Mouse (Mus musculus) forebrain, postnatal 0 days (tissue): ENCODE measurements around the gene Csmd2. TPM values are rescaled to one million over a fixed set of nuclear protein-coding genes. Genes with fewer than 3 reads are reported as not detected.

Experiments
- ATAC-seq: fragments of 200-750 bp; cut with Nextera tagmentation; 2 replicates; pipeline ENCODE4 v1.8.0; 2017; ENCODE audit warnings: mild to moderate bottlenecking, moderate library complexity
- DNase-seq: peaks from one replicate; pipeline ENCODE4 v3.0.0-alpha.2; 2015
- H3K27ac ChIP-seq: fragments of 300-500 bp; sonication (generic); 2 replicates; pipeline ENCODE4 v1.5.1; 2014; ENCODE audit warnings: low read depth, mild to moderate bottlenecking, antibody characterized with exemption, low read length, moderate library complexity, mixed read lengths
- H3K27me3 ChIP-seq: fragments of 300-500 bp; sonication (generic); 2 replicates; pipeline ENCODE4 v1.6.1; 2014; ENCODE audit warnings: mild to moderate bottlenecking, low read length, mixed read lengths; ENCODE audit not compliant: insufficient read depth
- H3K36me3 ChIP-seq: fragments of 300-500 bp; sonication (generic); 2 replicates; pipeline ENCODE4 v1.6.1; 2014; ENCODE audit warnings: mild to moderate bottlenecking, moderate library complexity; ENCODE audit not compliant: insufficient read depth
- H3K4me1 ChIP-seq: fragments of 300-500 bp; sonication (generic); 2 replicates; pipeline ENCODE4 v1.6.1; 2014; ENCODE audit warnings: antibody characterized with exemption; ENCODE audit not compliant: insufficient read depth
- H3K4me2 ChIP-seq: fragments of 300-500 bp; sonication (generic); 2 replicates; pipeline ENCODE4 v1.6.1; 2014; ENCODE audit warnings: low read depth, mild to moderate bottlenecking, moderate library complexity
- H3K4me3 ChIP-seq: fragments of 300-500 bp; sonication (generic); 2 replicates; pipeline ENCODE4 v1.5.1; 2014; ENCODE audit warnings: low read depth, low read length, mixed read lengths
- H3K9ac ChIP-seq: fragments of 300-500 bp; sonication (generic); 2 replicates; pipeline ENCODE4 v1.6.1; 2014; ENCODE audit warnings: mild to moderate bottlenecking
- H3K9me3 ChIP-seq: fragments of 300-500 bp; sonication (generic); 2 replicates; pipeline ENCODE4 v1.6.1; 2016; ENCODE audit warnings: low read length
- CTCF ChIP-seq: sonication (generic); IDR thresholded peaks from 2 replicates; pipeline ENCODE4 v1.5.1; 2016; ENCODE audit warnings: antibody characterized with exemption, control low read depth, low read depth
- WGBS: fragments of 180-500 bp; shearing (Covaris S2); extraction: QIAGEN DNeasy Blood & Tissue Kit; methylation state at CpG from one replicate; pipeline ENCODE4 v1.1.7; 2014; 5-methylcytosine and 5-hydroxymethylcytosine counted together
- polyA plus RNA-seq: library from polyadenylated mRNA; unstranded; fragments of >200 nt; fragmentation: Nextera tagmentation; extraction: Ambion mirVana; gene quantifications from 2 replicates; pipeline ENCODE4 v1.2.1, GENCODE M21; 2015
- total RNA-seq: library from RNA; depleted of rRNA; stranded (reverse); fragments of >200 nt; gene quantifications from 2 replicates; pipeline ENCODE4 v1.2.3, GENCODE M21; 2014

Csmd2 gene
- total and polyA plus RNA-seq, 2 experiments from 2014 or later: 5.5 to 35.8 TPM

- no peak overlapping the region for H3K9ac ChIP-seq
- 60% methylated on average over 6 of the region's 6 CpGs for WGBS
- DNase-seq (no peak), ATAC-seq (peak; percentile 48; the same call in 1 of the 2 replicates)
- H3K36me3 ChIP-seq: peaks cover 3% of the 10 kb centered on the region; the same call in 1 of the 2 replicates
- H3K27me3 ChIP-seq: no peaks in the 10 kb centered on the region
- H3K4me1 ChIP-seq: peaks cover 8% of the 10 kb centered on the region; the same call in 1 of the 2 replicates
- H3K4me2 ChIP-seq: no peak overlapping the region
- 0 out of 2 replicates have a peak overlapping the region, but pooled peaks have one; percentile 9 for H3K27ac ChIP-seq
- H3K4me3 ChIP-seq: no peak overlapping the region
- no peak for TF ChIP-seq CTCF
- H3K9me3 ChIP-seq: no peaks in the 10 kb centered on the region
Observed at GRCm38 (mm10) chr4:128440550-128440949, 452.9 kb downstream of the Csmd2 start.

- 0 out of 2 replicates have a peak overlapping the region, but pooled peaks have one; percentile 9 for H3K27ac ChIP-seq
- 66% methylated on average over 2 of the region's 2 CpGs for WGBS
- no peak overlapping the region for H3K9ac ChIP-seq
- no peak for DNase-seq
- no peak for ATAC-seq
- H3K27me3 ChIP-seq: no peaks in the 10 kb centered on the region
- H3K4me3 ChIP-seq: no peak overlapping the region
- no peak for TF ChIP-seq CTCF
- peaks cover 3% of the 10 kb centered on the region; the same call in 1 of the 2 replicates for H3K36me3 ChIP-seq
- peaks cover 8% of the 10 kb centered on the region; the same call in 1 of the 2 replicates for H3K4me1 ChIP-seq
- H3K4me2 ChIP-seq: no peak overlapping the region
- H3K9me3 ChIP-seq: no peaks in the 10 kb centered on the region
Observed at GRCm38 (mm10) chr4:128441228-128441627, 453.6 kb downstream of the Csmd2 start.

- Histone ChIP-seq H3K9me3 (no peaks in the 10 kb centered on the region), H3K27ac (0 out of 2 replicates have a peak overlapping the region, but pooled peaks have one; percentile 5), H3K9ac (no peak overlapping the region), H3K4me1 (peaks cover 8% of the 10 kb centered on the region; the same call in 1 of the 2 replicates), H3K36me3 (peaks cover 3% of the 10 kb centered on the region; the same call in 1 of the 2 replicates), H3K27me3 (no peaks in the 10 kb centered on the region), H3K4me3 (no peak overlapping the region), H3K4me2 (no peak overlapping the region)
- 59% methylated on average over 8 of the region's 8 CpGs for WGBS
- DNase-seq: peak; percentile 59
- TF ChIP-seq CTCF: no peak
- ATAC-seq: peak; percentile 60; the same call in 1 of the 2 replicates
Observed at GRCm38 (mm10) chr4:128442791-128443190, 455.1 kb downstream of the Csmd2 start.

GRCm38 (mm10) chr4:128445514-128446260, 458.0 kb downstream of the Csmd2 start:
- peak overlapping the region; percentile 23; the same call in 1 of the 2 replicates for H3K27ac ChIP-seq
- H3K4me1 ChIP-seq: peaks cover 12% of the 10 kb centered on the region
- H3K9ac ChIP-seq: no peak overlapping the region
- no peak overlapping the region for H3K4me3 ChIP-seq
- WGBS: 44% methylated on average over 15 of the region's 15 CpGs
- TF ChIP-seq CTCF: no peak
- DNase-seq: no peak
- H3K27me3 ChIP-seq: no peaks in the 10 kb centered on the region
- no peaks in the 10 kb centered on the region for H3K9me3 ChIP-seq
- H3K36me3 ChIP-seq: peaks cover 3% of the 10 kb centered on the region; the same call in 1 of the 2 replicates
- ATAC-seq: no peak
- H3K4me2 ChIP-seq: no peak overlapping the region

- Histone ChIP-seq H3K4me1 (peaks cover 11% of the 10 kb centered on the region), H3K4me3 (no peak overlapping the region), H3K9ac (no peak overlapping the region), H3K27ac (no peak overlapping the region), H3K27me3 (no peaks in the 10 kb centered on the region), H3K4me2 (no peak overlapping the region), H3K36me3 (peaks cover 3% of the 10 kb centered on the region; the same call in 1 of the 2 replicates), H3K9me3 (no peaks in the 10 kb centered on the region)
- 87% methylated on average over 12 of the region's 12 CpGs for WGBS
- ATAC-seq: no peak
- no peak for DNase-seq
- no peak for TF ChIP-seq CTCF
Observed at GRCm38 (mm10) chr4:128448831-128449431, 461.3 kb downstream of the Csmd2 start.

GRCm38 (mm10) chr4:128450137-128450536, 462.5 kb downstream of the Csmd2 start:
- ATAC-seq (no peak), DNase-seq (no peak)
- H3K4me2 ChIP-seq: no peak overlapping the region
- TF ChIP-seq CTCF: no peak
- H3K27ac ChIP-seq: no peak overlapping the region
- H3K9me3 ChIP-seq: no peaks in the 10 kb centered on the region
- H3K9ac ChIP-seq: no peak overlapping the region
- H3K4me3 ChIP-seq: no peak overlapping the region
- no peaks in the 10 kb centered on the region for H3K27me3 ChIP-seq
- 79% methylated on average over 8 of the region's 8 CpGs for WGBS
- peaks cover 11% of the 10 kb centered on the region for H3K4me1 ChIP-seq
- H3K36me3 ChIP-seq: no peaks in the 10 kb centered on the region

- Histone ChIP-seq H3K9ac (no peak overlapping the region), H3K36me3 (no peaks in the 10 kb centered on the region), H3K4me2 (no peak overlapping the region), H3K4me1 (peaks cover 11% of the 10 kb centered on the region), H3K27ac (peak overlapping the region; percentile 54), H3K27me3 (no peaks in the 10 kb centered on the region), H3K9me3 (no peaks in the 10 kb centered on the region), H3K4me3 (no peak overlapping the region)
- ATAC-seq (peak; percentile 78), DNase-seq (peak; percentile 84)
- WGBS: 9% methylated on average over 8 of the region's 8 CpGs
- 0 out of 2 replicates have a peak, but pooled peaks have one; percentile 24 for TF ChIP-seq CTCF
Observed at GRCm38 (mm10) chr4:128450974-128451373, 463.3 kb downstream of the Csmd2 start.
